Mouse (Mus musculus) MEL (cell line): ENCODE measurements around the gene Tanc1.

ENCODE experiments used
- BHLHE40 ChIP-seq: IDR thresholded peaks from 2 replicates; pipeline ENCODE4 v1.6.1; 2012; ENCODE audit warnings: low read depth, mild to moderate bottlenecking, inconsistent platforms, low read length, improper control_type of control experiment, borderline replicate concordance
- CHD1 ChIP-seq: IDR thresholded peaks from 2 replicates; pipeline ENCODE4 v1.6.1; 2012; ENCODE audit warnings: low read depth, mild to moderate bottlenecking, inconsistent platforms, low read length, improper control_type of control experiment
- CHD2 ChIP-seq: IDR thresholded peaks from 2 replicates; pipeline ENCODE4 v1.6.1; 2011; ENCODE audit warnings: low read length, improper control_type of control experiment
- CTCF ChIP-seq, 3 experiments: IDR thresholded peaks in 2 of 3; conservative IDR thresholded peaks in 1 of 3; 2 replicates each; pipeline ENCODE4 v1.5.1; 2011 to 2012; ENCODE audit warnings: low read length in 3 of 3, low read depth in 2 of 3, mild to moderate bottlenecking in 2 of 3, improper control_type of control experiment in 1 of 3, inconsistent platforms in 1 of 3, mixed read lengths in 1 of 3, moderate library complexity in 1 of 3; ENCODE audit not compliant: control insufficient read depth in 1 of 3, insufficient read depth in 1 of 3, poor library complexity in 1 of 3, severe bottlenecking in 1 of 3
- EP300 ChIP-seq, 2 experiments: IDR thresholded peaks; 2 replicates each; pipeline ENCODE4 v1.6.1; 2011; ENCODE audit warnings: improper control_type of control experiment in 2 of 2, low read length in 2 of 2, low read depth in 1 of 2, mild to moderate bottlenecking in 1 of 2
- MAX ChIP-seq: IDR thresholded peaks from 2 replicates; pipeline ENCODE4 v1.6.1; 2011; ENCODE audit warnings: low read length, improper control_type of control experiment
- MEF2A ChIP-seq: IDR thresholded peaks from 2 replicates; pipeline ENCODE4 v1.6.1; 2014; ENCODE audit warnings: low read depth, mild to moderate bottlenecking, inconsistent platforms, low read length, improper control_type of control experiment; ENCODE audit not compliant: poor library complexity, insufficient replicate concordance, severe bottlenecking; ENCODE audit errors: extremely low read depth
- MYC ChIP-seq: IDR thresholded peaks from 2 replicates; pipeline ENCODE4 v1.6.1; 2011; ENCODE audit warnings: low read depth, mild to moderate bottlenecking, low read length, improper control_type of control experiment, moderate library complexity
- TBP ChIP-seq: IDR thresholded peaks from 2 replicates; pipeline ENCODE4 v1.8.0; 2011; ENCODE audit warnings: low read depth, low read length, improper control_type of control experiment
- USF1 ChIP-seq: IDR thresholded peaks from 2 replicates; pipeline ENCODE4 v1.6.1; 2014; ENCODE audit warnings: low read depth, mild to moderate bottlenecking, inconsistent platforms, low read length, improper control_type of control experiment, moderate library complexity
- USF2 ChIP-seq, 2 experiments: IDR thresholded peaks; 2 replicates each; pipeline ENCODE4 v1.6.1; 2011 to 2012; ENCODE audit warnings: improper control_type of control experiment in 2 of 2, low read length in 2 of 2, borderline replicate concordance in 1 of 2, inconsistent platforms in 1 of 2, low read depth in 1 of 2, mild to moderate bottlenecking in 1 of 2; ENCODE audit not compliant: insufficient read depth in 1 of 2
- ZNF384 ChIP-seq: IDR thresholded peaks from 2 replicates; pipeline ENCODE4 v1.6.1; 2012; ENCODE audit warnings: low read depth, mild to moderate bottlenecking, inconsistent platforms, low read length, improper control_type of control experiment

GRCm38 (mm10) chr2:59618996-59619395 is 7.2 kb downstream of the Tanc1 start:
- TF ChIP-seq CHD1 (no peak), EP300 (IDR thresholded peaks at IDR 0.05; ENCODE audit: low read depth in 1 of 2, low read length in 2 of 2) (no peak), CTCF (IDR thresholded peaks at IDR 0.05 in 2 of 3, conservative IDR thresholded peaks at IDR 0.05 in 1 of 3; ENCODE audit: control insufficient read depth in 1 of 3, insufficient read depth in 1 of 3, low read depth in 2 of 3, low read length in 3 of 3, poor library complexity in 1 of 3, severe bottlenecking in 1 of 3) (no peak), CHD2 (no peak), USF2 (IDR thresholded peaks at IDR 0.05; ENCODE audit: borderline replicate concordance in 1 of 2, insufficient read depth in 1 of 2, low read depth in 1 of 2, low read length in 2 of 2) (no peak), MAX (no peak), USF1 (no peak), MYC (no peak), TBP (no peak), BHLHE40 (no peak), MEF2A (no peak), ZNF384 (no peak)
